Mouse (Mus musculus) kidney, adult 8-10 months (tissue): Measurements from ENCODE around the gene Mrtfa.

ENCODE experiments used
- DNase-seq, 2 experiments: peaks; one replicate each; pipeline ENCODE4 v3.0.0; 2022

Gene Mrtfa

GRCm38 (mm10) chr15:81098689-81099088 lies 91.9 kb downstream of the Mrtfa start:
- DNase-seq, result no peak

- DNase-seq, result no peak
Observed at GRCm38 (mm10) chr15:81097896-81098295, 92.7 kb downstream of the Mrtfa start.

DNA sequence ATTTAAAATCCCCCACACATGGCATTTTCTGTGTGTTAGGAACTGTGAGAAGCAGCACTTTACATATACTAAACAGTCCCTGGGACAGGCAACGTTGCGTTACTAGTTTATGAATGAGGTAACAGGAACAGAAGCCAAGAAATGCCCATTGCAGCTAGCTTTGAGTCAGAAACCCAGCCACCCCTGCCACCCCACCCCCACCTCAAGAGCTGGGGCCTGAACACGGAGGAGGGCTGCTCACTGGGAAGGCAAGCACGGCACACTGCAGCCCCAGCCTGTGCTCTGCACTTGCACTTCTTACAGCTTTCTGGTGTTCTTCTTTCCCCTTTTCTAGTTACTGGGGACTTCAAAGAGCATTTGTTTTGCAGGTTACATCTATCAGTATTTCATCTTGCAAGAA lies 93.1 kb downstream of the Mrtfa start:
- no peak for DNase-seq

DNA sequence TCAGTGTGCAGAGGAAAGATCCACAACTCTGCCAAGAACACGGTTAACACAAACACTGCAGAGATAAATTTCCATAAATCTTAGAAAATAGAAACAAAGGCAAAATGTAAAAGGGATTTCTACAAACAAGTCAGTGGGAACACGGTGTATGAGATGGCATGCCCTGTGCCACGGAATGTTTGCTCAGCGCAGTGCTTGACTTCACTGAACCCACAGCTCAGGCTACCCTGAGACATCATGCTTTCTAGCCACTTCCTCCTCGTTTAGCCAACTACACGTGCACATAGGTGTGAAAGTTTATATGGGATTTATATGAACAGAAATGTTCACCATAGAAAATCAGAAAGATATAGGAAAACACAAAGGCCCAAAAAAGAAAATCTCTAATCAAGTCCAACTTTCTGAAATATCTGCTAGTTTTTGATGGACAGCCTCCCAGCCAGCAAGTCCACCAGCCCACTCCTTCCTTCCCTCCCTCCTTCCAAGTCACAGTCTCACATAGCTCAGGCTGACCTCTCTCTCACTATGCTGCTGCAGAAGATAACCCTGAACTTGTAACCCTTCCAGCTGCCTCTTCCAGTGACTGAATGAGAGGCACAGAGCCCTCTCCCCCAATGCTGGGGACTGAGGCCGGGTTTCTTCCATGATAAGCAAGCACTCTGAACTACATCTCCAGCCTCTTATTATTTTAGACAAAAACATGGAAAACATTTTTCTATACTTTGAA lies 94.1 kb downstream of the Mrtfa start:
- no peak for DNase-seq

GRCm38 (mm10) chr15:81093032-81093431 lies 97.5 kb downstream of the Mrtfa start:
- DNase-seq, result no peak

DNA sequence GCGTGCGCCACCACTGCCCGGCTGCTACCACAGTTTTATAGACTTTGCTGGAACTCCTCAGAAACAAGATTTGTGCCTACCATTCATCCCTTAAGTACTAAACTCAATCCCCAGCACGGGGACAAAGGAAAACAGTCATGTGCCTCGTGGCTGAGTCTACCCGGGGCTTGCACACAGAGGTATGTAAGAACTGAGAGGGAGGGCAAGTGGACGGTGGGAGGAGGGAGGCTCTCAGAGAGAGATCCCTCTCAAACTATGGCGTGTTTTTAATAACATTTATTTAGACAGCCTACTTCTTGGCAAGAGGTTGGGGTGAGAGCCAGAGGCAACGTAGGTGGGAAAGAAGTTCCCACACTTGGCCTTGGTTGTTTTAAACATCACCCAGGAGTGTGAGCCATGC lies 98.8 kb downstream of the Mrtfa start:
- DNase-seq, result no peak

DNA sequence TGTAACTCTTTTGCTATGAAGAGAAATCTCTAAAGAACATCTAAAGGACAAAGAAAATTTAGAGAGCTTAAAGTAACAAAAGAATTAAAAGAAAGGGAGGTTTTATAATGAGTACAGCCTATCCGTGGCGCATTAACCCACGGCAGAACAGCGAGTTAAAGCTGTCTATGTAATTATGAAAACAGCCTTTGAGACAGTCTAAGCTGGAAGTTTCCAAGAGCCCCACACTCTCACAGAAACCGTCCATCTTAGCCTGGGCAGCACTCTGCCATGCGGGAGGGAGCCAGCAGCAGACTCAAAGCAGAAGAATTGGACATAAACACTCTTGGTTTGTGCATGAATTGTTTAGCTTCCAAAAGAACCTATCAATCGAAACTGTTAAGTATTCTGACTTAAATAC lies 103.0 kb downstream of the Mrtfa start:
- no peak for DNase-seq

DNA sequence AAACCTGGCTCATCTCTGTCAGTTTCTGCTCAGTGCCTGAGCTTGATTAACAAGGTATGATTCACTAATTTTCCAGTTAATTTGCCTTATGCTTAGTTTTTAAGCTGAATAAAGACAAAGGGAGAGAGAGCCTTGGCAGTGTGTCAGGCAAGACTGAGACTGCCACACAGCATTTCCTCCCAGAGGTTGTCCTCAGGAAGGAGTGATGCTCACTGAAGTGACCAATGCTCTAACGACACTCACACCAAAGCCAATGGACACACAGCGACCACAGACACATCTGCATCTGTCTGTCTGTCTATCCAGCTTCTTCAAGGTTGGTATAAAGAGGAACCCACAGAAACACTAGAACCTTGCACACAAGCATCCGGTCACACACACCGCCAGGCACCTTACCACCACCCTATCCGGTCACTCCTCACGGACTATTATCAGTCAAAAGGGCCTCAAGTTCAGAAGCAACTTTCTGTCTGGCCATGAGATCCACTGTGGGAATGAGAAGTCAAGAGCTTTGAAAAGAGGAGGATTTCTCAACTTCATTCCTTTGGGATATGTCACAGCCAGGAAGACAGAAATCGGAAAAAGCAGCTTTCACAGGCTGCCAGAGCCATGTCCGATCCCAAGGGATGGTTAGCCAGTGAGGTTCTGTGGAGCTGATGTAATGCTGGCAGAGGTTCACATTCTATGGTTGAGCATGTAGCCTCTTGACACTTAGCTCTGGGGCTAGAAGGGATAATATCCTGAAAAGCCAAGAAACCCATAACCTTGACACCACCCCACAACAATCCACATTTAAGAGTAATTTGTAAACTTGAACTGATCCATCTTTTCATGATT lies 103.7 kb downstream of the Mrtfa start:
- peak in 1 of 2 experiments; percentile 26 for DNase-seq

- no peak for DNase-seq
Observed at GRCm38 (mm10) chr15:81083826-81084225, 106.7 kb downstream of the Mrtfa start.

GRCm38 (mm10) chr15:81083281-81083680 lies 107.3 kb downstream of the Mrtfa start:
- peak in 1 of 2 experiments; percentile 24 for DNase-seq

DNA sequence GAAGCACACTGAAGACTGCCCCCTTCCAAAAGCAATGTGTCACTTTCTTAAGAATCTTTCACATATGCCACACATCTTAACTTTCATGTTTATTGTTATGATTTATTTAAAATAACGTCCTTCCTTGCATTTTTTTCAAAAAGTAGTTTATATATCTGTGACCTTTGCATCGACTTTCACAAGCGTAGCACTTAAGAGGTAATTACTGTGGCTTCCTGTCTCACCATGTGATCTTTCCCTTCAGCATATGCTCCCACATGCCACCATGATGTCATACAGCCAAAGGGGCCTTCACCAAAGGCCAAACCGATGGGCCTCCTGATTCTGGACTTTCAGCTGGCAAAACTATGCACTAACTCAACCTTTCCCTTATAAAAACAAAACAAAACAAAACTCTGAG lies 109.3 kb downstream of the Mrtfa start:
- DNase-seq, result no peak

DNA sequence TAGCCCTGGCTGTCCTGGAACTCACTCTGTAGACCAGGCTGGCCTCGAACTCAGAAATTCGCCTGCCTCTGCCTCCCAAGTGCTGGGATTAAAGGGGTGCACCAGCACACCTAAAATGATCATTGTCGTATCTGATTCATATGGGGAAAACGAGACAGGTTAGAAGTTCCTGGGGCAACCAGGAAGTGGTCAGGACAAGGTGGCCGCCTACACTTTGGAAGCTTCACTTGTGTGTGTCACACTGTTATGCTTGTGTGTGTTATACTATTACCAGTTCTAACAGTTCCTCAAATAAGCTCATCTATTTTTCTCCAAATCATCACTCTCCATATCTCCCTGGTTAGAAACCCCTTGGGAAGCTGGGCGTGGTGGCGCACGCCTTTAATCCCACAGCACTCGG lies 110.2 kb downstream of the Mrtfa start:
- no peak for DNase-seq

GRCm38 (mm10) chr15:81079255-81079654 lies 111.3 kb downstream of the Mrtfa start:
- no peak for DNase-seq

DNA sequence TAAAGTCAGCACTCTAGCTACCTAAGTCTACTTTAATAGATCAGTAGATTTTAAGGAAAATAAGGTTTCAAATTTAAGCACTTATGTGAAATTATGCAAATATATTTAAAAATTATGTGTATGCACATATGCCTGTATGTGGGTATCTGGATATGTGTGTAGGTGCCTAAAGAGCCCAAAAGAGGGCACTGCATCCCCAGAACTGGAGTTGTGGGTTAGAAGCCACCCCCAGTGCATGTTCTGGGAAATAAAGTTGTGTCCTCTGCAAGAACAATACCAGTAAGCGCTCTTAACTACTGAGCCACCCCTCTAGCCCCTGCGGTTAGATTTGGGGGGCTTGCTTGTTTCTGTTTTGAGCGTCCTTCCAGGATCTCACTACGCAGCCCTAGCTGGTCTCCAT lies 113.0 kb downstream of the Mrtfa start:
- peak in 1 of 2 experiments; percentile 31 for DNase-seq

GRCm38 (mm10) chr15:81074543-81074942 lies 116.0 kb downstream of the Mrtfa start:
- no peak for DNase-seq

DNA sequence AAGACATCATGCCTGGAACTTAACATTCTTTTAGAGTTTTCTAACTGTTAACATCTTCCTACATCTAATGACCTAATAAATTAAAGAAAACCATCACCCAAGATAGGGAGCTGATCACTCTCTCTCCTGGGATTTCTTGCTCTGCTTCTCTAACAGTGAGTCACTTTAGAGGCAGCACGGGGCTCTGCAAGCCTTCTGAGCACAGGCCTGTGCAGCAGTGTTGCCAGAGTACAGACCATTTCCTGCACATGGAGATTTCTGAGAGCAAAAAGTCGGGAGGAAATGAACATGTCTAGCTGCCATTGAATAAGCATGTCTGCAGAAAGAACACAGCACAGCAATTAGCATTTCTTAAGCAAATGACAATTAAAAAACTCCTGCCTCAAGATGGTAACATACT lies 116.8 kb downstream of the Mrtfa start:
- no peak for DNase-seq

DNA sequence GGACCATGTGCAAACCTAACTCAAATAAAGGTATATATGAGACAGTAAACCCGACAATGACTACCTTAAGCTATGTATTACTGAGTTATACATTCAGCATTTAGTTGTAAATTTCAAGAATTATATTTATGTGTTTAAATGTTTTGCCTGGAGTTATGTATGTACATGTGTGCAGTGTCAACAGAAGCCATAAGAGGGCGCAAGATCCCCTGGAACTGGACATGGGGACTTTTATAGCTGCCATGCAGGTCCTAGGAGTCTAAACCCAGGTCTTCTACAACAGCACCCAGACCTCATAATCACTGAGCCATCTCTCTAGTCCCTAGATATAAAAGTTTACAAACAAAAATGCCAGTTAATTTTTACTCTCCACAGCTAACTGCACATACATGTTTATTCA lies 117.8 kb downstream of the Mrtfa start:
- peak in 1 of 2 experiments; percentile 44 for DNase-seq

- no peak for DNase-seq
Observed at GRCm38 (mm10) chr15:81070470-81070869, 120.1 kb downstream of the Mrtfa start.

GRCm38 (mm10) chr15:81068641-81069381 lies 121.7 kb downstream of the Mrtfa start:
- no peak for DNase-seq

GRCm38 (mm10) chr15:81067761-81068160 lies 122.8 kb downstream of the Mrtfa start:
- DNase-seq, result no peak

GRCm38 (mm10) chr15:81066976-81067375 lies 123.6 kb downstream of the Mrtfa start:
- DNase-seq, result no peak

- DNase-seq, result no peak
Observed at GRCm38 (mm10) chr15:81064661-81065060, 125.9 kb downstream of the Mrtfa start.

DNA sequence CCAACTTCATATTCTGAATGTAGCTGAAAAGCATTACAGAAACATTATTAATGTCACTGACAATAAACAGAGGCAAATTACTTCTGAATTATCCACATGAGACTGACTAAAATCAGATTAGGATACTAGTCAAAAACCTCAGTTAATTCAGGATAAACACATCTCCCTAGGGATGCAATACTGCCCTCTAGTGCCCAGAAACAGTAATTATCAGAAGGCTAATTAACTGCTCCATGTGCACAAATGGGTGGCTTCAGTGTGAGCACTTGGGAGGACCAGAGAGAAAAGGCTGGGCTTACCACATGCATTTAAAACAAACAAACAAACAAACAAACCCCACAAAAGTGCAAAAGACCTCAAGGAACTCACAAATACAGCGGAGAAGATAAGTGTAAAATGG lies 126.4 kb downstream of the Mrtfa start:
- peak; percentile 26 to 38 for DNase-seq

- peak in 1 of 2 experiments; percentile 44 for DNase-seq
Observed at GRCm38 (mm10) chr15:81062616-81063015, 127.9 kb downstream of the Mrtfa start.
